Mouse (Mus musculus) left cerebral cortex, adult 11 months (tissue): ENCODE measurements around the gene Cracr2b.

ENCODE experiments used
- DNase-seq: peaks from one replicate; pipeline ENCODE4 v3.0.0; 2022; ENCODE audit warnings: low spot score

Cracr2b gene

GRCm38 (mm10) chr7:141460391-141461113 lies at the start of gene Cracr2b:
TSS of gene Cracr2b (plus strand) at chr7:141461094.
- no peak for DNase-seq

- DNase-seq = no peak
Measured at GRCm38 (mm10) chr7:141411667-141412066, 49.2 kb upstream of the Cracr2b start.

- DNase-seq = no peak
Measured at GRCm38 (mm10) chr7:141413331-141413730, 47.6 kb upstream of the Cracr2b start.

GRCm38 (mm10) chr7:141413809-141414584 lies 46.9 kb upstream of the Cracr2b start, which contains the start of gene Gatd1:
TSS of gene Gatd1 (minus strand) at chr7:141414136.
- peak; percentile 96 for DNase-seq

- no peak for DNase-seq
Measured at GRCm38 (mm10) chr7:141416144-141416841, 44.6 kb upstream of the Cracr2b start.

GRCm38 (mm10) chr7:141417731-141418681 lies 42.9 kb upstream of the Cracr2b start:
- no peak for DNase-seq

GRCm38 (mm10) chr7:141418970-141419369 lies 41.9 kb upstream of the Cracr2b start:
- DNase-seq = no peak

- DNase-seq = no peak
Measured at GRCm38 (mm10) chr7:141420030-141420702, 40.7 kb upstream of the Cracr2b start.

- no peak for DNase-seq
Measured at GRCm38 (mm10) chr7:141423811-141424210, 37.1 kb upstream of the Cracr2b start.

- no peak for DNase-seq
Measured at GRCm38 (mm10) chr7:141426948-141427730, 33.8 kb upstream of the Cracr2b start.

- DNase-seq = no peak
Measured at GRCm38 (mm10) chr7:141428701-141429100, 32.2 kb upstream of the Cracr2b start.

- DNase-seq = peak; percentile 89
Measured at GRCm38 (mm10) chr7:141429310-141429709, 31.6 kb upstream of the Cracr2b start, which contains the start of gene Cend1. TSS of gene Cend1 (minus strand) at chr7:141429491.

- no peak for DNase-seq
Measured at GRCm38 (mm10) chr7:141429840-141430584, 30.9 kb upstream of the Cracr2b start.

GRCm38 (mm10) chr7:141430585-141431240 lies 30.2 kb upstream of the Cracr2b start:
- no peak for DNase-seq

- DNase-seq = no peak
Measured at GRCm38 (mm10) chr7:141431434-141432185, 29.3 kb upstream of the Cracr2b start.

- DNase-seq = no peak
Measured at GRCm38 (mm10) chr7:141432186-141432611, 28.7 kb upstream of the Cracr2b start.

- no peak for DNase-seq
Measured at GRCm38 (mm10) chr7:141432741-141433516, 28.0 kb upstream of the Cracr2b start.
